Mouse (Mus musculus) gastrocnemius, postnatal 36 days (tissue): ENCODE measurements around the gene Gys2. TPM values are rescaled to one million over a fixed set of nuclear protein-coding genes. Genes with fewer than 3 reads are reported as not detected.
A peak's percentile ranks its signal among the peaks of the same experiment; 100 is the strongest.

Experiments used
- DNase-seq, 2 experiments: peaks; one replicate each; pipeline ENCODE4 v3.0.0; 2022
- intact Hi-C: fragments of 180-260 bp; cut with DNase I; formaldehyde crosslinking; loops from one replicate; pipeline ENCODE4 v1.15.1; 2025
- total RNA-seq, 2 experiments: library from RNA; stranded (reverse); gene quantifications; 2 replicates each; pipeline ENCODE4 v1.2.3; 2021

Gys2 gene
- total RNA-seq, 2 experiments from 2014 or later, result 0.76 TPM; not detected in 1

DNA sequence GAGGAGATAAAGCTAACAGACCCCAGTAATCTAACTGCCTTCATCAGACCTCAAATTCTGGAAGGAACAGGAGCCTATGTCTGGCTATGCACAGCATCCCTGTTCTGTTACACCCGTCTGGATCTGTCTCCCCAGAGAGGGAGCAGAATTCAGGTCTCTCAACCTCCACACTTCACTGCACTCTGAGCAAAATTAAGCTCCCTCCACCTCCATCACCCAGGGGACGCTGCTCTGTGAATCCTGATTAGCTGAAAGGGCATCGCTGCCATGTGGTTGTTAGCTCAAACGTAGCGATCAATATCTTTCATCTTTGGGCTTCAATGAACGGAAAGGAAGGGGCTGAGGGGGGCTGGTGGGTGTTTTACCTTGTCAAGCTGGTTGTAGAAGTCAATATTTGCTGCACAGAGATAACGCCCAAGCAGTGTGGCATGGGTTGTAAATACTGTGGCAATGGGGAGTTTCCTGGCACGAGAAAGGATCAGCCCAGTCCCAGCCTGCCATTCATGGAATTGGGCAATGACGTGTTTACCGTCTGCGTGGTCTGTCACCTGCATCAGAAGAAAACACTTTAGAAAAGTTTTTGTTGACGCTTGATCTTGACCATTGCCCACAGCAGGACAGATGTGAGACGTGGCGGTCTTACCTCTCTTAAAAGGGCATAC lies 13.8 kb downstream of the Gys2 start:
- intact Hi-C loops, result no loop called here
- DNase-seq, result no peak

DNA sequence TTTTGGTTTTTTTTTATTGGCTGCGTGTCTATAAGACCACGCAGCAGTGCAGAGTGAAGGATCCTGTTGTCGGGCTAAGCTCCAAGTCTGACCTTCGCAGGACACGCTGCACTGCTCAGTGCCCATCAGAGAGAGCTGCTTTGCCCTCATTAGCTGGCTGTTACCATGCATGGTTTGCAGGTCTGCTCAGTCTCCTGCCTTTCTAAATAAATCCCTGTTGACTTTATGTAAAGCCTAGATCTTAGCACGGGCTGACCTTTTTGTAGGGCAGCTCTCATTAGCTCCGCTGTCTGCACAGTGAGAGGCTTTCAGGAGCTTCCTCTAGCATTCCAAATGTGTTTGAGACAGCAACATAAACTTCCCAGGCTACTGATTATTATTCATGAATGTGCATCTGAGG lies 14.9 kb downstream of the Gys2 start:
- no peak for DNase-seq
- intact Hi-C loops, result no loop called here

DNA sequence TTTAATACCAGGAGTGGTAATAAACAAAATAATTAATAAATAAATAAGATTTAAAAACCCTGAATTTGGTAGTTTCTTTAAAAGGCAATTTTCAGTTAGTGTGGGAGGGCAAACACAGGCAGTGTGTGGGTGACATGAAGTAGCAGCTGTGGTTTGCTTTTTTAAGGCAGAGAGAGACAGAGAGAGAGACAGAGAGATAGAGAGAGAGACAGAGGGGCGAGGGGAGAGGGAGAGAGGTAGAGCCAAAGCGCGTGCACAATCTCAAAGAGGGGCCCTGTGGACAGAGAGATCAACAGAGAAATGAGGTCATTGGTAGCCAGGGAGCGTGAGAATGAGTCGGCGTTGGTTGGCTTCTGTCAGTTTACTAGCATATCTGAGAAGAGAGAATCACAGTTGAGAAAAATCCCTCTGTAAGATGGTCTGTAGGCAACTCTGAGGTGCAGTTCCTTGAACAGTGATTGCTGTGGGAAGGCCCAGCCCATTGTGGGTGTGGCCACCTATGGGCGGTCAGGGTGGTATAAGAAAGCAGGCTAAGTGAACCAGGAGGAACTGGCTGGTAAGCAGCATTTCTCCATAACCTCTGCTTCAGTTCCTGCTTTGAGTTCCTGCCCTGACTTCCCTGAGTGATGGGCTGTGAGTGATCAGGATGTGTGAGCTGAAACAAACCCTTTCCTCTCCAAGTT lies 17.5 kb downstream of the Gys2 start:
- intact Hi-C loops, result no loop called here
- DNase-seq, result no peak

DNA sequence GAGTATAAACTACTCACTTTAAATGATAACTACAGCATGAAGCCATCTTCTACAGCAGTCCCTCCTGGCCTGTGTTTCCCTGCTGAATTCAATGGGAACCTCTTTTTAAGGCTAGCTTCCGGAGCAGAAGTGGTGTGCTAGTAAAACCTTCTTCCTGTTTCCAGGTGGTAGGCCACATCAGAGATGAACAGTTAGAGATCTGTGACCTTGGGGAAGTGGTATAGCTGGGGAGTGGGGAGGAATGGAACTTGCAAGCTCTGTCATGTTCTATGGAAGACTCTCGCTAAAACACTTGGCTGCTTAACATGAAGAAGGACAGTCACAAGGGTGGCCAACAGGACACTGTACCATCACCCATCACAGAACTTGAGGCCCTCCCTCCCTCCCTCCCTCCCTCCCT lies 19.6 kb downstream of the Gys2 start:
- intact Hi-C loops, result no loop called here
- no peak for DNase-seq

DNA sequence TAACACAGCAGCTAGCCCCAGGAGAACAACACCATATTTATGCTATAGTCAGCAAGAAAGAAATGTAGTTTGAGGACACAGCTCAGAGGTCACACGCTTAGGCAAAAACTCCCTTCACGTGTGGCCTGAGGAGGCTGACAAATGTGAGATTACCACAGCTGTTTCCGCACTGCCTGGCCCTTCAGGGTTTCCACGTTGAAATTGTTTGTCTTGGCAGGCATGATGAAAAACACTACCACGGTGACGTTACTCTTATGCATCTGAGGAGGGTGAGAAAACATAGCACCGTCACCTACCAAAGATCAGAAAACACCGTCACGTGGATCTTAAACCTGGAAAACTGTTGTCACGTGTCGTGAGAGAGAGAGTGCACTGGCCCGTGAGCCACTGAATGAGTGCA lies 21.5 kb downstream of the Gys2 start:
- intact Hi-C loops, result no loop called here
- no peak for DNase-seq

DNA sequence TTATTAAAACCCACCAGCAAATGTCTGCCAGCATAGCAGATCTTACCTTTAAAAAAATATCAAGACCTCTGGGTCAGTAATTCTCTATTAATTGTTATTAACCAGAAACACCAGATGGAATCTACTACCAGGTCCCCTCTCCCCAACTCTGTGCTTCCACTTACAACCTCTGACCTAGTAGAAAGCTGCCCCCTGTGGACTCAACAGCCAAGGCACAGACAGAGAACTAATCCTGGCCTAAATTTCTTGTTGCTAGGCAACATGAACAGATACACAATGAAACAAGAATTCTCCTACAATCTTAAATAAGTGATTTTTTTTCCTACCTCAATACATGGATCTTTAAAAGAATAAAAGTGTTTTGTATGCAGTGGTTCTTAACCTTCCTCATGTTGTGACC lies 43.8 kb downstream of the Gys2 start:
- intact Hi-C loops, result no loop called here
- DNase-seq, result no peak

DNA sequence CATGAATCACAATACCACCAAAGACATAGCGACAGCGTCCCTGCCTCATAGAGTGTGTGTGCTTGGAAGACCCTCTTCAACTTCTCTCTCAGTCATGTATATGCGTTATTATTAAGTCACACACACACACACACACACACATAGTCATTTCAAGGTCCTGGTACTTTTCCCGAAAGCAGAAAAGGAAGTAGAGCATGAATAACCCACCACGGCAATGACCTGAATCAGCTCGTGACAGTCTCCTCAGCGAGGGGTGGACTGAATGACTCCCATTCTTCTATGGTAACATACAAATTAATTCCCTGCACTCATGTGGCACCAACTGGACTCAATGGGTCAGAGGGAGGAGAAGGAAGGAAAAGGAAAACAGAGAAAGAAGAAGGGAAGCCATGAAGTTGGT lies 47.9 kb downstream of the Gys2 start:
- intact Hi-C loops, result no loop called here
- DNase-seq, result no peak

DNA sequence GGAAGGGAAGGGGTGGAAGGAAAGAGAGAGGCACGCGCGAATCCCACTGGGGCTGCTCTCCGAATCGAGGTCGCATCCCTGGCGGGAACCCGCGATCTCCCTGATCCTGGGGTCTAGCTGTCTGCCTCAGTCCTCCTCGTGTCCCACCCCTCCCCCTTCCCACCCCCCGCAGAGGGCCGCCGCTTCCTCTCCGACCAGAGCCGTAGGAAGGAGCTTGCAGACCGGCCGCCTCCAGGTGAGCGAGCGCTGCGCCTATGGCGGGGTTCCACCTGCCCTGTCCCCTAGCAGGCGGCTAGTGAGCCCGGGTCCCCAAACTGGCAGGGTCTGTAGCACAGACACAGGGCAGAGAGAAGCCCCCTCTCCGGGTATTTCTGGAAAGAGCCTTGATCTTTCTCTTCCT lies 58.3 kb downstream of the Gys2 start:
- intact Hi-C loops, result no loop called here

DNA sequence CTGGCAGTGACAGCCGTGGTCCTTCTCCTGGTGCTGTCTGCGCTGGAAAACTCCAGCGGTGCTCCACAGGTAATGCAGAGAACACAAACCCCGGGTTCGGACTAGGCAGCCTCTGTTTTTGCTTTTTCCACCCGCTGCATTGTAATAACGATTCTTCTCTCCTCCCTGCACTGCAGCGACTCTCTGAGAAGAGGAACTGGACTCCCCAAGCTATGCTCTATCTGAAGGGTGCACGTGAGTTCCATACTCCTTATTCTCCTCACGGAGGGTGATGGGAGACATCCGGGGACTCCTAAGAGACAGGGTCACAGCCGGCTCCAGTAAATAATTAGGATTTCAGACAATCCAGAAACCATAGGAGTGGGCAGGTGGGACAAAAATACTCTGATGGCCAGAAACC lies 59.1 kb downstream of the Gys2 start:
- DNase-seq, result no peak
- intact Hi-C loops, result no loop called here

More for the DNA sequence above, 58.3 kb downstream of the Gys2 start:
- DNase-seq, result no peak

DNA sequence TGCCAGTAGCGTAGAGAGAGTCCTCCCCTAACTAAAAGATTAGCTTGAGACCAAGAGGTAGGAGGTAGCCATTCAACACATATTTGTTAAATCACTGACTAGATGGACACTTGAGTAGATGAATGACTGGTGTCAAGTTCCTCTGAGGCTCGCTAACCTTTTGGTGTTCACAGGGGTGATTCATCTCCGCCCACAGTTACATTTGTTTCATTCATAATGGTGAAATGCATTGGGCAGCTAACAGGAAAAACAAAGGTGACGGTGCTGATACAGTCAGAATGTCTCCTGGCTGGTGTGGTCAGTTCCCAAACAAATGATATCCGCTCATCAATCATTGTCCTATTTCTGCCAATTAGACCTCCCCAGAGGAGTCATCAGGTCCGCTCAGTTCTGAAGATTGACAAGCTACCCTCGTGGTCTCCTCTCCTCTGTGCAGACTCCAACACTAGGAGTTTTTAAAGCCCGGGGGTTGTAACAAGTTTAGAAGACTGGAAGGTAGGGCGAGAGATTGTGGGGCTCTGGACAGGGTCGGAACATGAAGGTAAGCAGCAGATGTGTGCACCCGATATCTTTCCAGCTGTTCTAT lies 59.9 kb downstream of the Gys2 start, which contains the start of gene Spx:
Gene Spx, plus strand, starts transcription at position 536 of the 586 bp plus-strand sequence.
- intact Hi-C loops, result no loop called here
- DNase-seq, result no peak

DNA sequence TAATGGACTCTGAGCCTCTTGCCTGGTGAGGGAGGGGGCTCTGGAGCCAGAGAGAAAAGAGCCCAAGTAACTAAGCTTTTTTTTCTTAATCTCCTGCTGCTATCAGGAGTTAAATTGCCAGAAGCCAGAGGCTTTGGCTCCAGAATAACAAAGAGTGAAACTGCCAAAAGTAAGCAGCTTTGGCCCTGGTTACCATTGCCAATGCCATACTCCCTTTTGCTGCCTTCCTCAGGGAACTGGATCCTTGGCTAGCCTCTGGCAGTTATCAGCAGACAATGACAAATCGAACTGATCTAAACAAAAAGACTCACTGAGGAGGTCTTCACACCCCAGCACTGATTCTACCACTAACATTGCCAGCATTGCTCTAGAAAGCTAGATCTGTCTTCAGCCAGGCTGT lies 61.8 kb downstream of the Gys2 start:
- intact Hi-C loops, result no loop called here
- no peak for DNase-seq

DNA sequence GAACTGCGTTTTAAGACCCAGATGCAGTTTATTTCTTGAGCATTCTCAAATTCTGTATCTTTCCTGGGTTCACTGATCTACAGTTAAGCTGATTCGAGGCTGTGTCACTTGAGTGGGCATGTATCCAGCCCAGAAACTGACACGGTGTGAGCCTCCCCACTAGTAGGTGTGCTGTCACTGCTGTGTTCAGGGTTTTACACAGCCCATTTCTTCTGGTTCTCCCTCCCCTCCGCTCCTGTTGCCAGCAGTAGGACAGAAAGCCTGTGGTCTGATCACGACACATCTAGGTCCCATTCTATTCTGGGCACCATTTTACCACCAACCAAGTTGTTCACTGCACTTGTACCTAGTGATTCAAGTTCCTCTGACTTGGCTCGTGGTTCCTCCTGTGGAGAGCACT lies 77.2 kb downstream of the Gys2 start:
- intact Hi-C loops, result no loop called here
- DNase-seq, result no peak

DNA sequence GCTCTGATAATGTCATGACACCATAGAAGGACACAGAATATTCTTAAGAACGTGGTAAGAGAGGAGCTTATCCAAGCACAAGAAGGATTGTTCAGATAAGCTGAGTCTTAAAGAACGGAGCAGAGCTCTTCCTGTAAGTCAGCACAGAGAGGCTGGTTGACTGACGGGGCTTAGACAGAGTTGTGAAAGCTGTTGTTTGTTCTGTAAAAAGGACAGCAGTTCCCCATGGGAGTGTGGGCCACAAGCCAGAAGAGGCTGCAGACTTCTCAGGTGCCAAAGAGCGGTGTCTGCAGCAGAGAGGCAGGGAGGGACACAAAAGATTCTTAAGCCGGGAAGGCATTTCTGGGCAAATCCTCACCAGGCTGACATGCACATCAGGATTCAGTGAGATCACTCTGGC lies 78.2 kb downstream of the Gys2 start:
- DNase-seq, result no peak
- intact Hi-C loops, result no loop called here

DNA sequence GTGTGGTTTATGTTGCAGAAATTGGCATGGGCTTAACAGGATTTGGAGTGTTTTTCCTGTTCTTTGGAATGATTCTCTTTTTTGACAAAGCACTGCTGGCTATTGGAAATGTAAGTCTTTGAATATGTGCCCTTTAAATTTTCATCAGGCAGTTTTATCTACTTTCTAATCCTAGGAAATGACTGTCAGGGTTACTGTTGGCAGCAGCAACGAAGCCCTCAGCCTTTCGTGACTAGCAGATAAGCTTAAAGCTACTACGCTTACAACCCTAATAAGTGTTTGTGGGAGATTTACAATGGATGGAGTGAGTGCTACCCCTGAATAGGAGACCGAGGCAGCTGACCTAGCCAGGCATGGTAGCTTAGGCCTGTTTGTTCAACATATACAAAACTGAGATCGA lies 80.6 kb downstream of the Gys2 start:
- intact Hi-C loops, result no loop called here

DNA sequence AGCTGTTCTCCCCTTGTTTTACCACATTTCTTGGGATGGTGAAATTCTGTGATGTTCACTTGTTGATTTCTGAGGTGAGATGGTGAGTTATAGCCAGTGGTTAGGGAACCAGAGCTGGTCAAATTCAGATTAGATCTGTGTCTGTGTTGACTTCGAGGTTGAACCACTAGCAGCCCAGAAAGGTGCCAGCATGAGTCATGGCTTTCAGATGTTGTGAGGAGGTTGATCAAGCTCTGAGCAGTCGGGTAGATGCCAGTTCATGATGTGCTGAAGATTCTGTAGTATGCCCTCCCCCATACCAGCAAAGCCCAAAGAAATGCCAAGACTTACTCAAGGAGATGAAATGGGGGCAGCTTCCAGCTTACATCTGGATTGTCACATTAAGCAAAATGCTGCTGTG lies 83.8 kb downstream of the Gys2 start:
- DNase-seq, result no peak
- intact Hi-C loops, result loop anchor here (5.0 kb wide), 1 partner anchor 133 kb away; no protein-coding TSS in a partner anchor

More for the DNA sequence above, 80.6 kb downstream of the Gys2 start:
- DNase-seq, result no peak

DNA sequence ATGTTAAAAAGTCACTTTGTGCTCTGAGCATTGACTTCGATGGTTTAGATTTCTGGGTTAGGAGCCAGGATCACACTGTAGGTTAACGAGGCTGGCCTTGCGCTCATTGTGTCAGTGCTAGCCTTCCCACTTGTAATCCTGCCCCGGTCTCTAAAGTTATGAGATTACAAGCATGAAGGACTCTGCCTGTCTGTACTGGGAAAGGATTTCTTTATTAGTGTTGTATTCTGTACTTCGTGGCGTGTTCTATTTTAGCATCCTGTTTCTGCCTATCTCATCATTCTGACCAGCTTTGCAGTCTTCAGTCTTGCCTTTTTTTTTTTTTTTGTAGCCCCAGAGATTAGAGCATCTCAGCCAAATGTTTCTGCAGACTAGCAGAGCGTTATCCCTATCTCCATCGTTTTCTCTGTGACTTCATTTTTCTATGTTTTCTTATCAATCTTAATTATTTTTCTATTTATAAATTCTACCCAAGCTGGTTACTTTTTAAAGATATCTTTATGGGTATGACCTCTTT lies 85.1 kb downstream of the Gys2 start:
- no peak for DNase-seq
- intact Hi-C loops, result loop anchor here (2.0 to 5.0 kb wide), 2 partner anchors 41 to 134 kb away; no protein-coding TSS in a partner anchor

DNA sequence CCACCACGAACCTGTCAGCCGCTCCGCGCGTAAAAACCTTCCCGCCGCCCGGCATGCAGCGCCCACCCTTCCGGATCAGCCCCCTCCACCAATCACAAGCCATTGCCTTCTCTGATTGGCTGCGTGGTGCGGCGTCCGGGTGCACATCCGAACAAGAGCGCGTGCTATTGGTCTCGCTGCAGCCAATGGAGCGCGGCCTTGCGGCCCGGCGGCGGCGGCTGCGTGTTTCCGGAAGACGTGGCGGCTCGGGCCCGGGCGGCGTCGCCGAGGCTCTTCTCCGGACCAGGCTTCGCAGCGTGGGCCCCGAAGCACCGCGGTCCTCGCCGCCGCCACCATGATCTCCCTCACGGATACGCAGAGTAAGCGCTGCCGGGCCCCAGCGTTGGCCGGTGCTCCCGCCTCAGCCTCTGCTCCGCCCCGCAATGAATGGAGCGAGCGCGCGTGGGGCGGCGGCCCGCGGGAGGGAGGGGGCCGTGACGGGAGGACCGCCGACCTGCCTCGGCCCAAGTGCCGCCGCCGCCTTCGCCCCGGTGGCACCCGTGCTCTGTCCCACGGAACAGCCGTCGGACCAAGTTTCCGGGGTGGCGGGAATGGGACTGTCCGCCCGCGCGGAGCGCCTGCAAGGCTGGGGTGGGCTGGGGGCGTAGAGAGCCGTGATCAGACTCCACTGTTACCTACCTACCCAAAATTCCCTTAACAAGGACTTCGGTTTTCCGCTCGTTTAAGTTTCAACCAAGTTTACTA lies 85.7 kb downstream of the Gys2 start, which contains the start of the genes Recql and Golt1b:
Gene Recql, minus strand, starts transcription at position 77 of the 744 bp plus-strand sequence.
Gene Golt1b, plus strand, starts transcription at position 211 of the 744 bp plus-strand sequence.
- intact Hi-C loops, result loop anchor here (2.0 to 5.0 kb wide), 2 partner anchors 40 to 135 kb away; no protein-coding TSS in a partner anchor
- DNase-seq, result peak; percentile 97

DNA sequence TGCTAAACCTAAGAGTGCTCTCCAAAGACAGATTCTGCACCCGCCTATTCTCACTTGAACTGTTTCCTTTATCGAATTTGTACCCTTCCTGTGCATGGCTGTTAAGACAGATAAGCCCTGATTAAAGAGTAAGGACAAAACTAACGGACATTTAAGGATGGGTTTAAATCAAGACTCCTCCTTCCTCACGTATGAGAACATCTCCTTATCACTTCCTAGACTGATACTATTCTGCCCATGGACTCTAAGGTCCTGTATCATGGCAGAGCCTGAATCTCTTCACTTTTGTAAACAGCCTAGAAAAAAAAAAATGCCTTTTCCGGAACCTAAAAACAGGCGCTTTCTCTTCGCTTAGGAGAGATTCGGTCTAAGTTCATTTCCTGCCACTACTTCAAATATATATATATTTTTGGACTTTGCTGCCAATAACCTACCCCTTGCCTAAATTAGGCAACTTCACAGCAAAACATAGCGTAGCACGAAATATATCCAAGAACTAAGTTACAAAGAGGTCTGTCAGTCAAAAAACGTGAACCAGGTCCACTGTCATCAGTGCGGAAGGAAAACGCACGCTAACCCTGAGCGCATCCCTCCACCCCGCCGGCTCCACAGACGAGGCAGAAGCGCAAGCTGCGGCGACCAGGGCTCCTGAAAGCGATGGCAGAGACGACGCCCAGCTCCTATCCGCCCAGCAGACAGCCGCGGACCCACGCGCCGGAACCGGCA lies 86.5 kb downstream of the Gys2 start:
- no peak for DNase-seq
- intact Hi-C loops, result loop anchor here (2.0 to 5.0 kb wide), 2 partner anchors 40 to 136 kb away; no protein-coding TSS in a partner anchor

DNA sequence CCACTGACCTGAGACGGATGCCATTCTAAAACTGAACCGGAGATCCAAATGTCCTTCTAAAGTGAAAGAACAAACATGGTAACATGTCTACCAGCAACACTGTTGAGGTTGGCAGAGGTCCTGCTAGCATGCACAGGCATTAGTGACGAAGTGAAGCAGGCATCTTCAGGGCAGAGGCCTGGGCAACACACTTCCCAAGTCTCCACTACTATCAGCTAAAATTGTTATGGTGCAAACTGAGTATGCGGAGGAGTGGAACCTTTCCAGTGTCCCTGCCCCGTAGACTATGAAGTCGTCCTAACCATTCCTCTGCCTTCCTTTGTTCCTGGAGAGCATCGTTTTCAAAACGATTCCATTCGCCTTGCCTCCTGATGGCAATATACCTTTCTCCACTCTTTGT lies 88.4 kb downstream of the Gys2 start:
- intact Hi-C loops, result no loop called here
- no peak for DNase-seq

DNA sequence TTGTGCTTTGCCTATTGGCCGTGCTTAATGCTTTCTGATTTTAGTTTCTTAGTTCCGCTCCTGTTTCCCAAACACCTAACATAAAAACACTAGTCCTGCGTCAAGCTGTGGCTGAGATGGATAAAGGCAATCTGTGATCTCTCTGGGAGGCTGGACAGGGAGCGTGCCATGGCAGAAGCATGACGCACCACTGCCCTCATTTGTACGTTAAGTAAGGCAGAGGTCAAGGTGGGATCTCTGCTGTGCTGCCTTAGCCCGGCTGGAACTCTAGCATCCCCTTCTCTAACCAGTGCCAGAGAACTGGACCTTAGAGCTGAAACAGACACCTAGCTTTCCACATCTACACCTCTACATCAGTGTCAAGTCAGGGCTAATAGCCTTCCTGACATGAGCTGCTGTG lies 91.3 kb downstream of the Gys2 start:
- no peak for DNase-seq
- intact Hi-C loops, result no loop called here
